15 mouse cellular contexts compared by ENCODE assay signal in the genomic region with DNA sequence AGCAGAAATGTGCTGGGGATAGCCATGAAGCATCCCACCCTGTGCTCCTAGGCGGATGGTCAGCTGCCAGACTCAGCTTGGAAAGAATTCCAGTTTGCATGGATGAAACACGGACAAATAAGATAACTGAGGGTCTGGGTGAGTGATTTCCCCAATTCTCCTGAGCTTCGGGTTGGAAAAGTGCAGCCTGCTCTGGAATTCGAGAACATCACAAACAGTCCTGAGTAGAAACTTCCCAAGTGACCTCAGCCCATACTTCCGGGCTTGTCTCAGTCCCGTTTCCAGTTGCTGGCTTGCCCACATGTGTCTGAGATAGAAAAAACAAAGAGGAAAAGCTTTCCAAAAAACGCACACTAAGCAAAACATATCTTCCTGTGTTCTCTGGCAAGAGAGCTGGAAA. TPM values are rescaled to one million over a fixed set of nuclear protein-coding genes. Genes with fewer than 3 reads are reported as not detected.
DNase-seq lines count a peak whose midpoint lies in the region; ATAC-seq and TF ChIP-seq lines count a peak whose summit lies in the region.
"Had no signal": no experiment of that assay in that cellular context is flagged by ENCODE, and none has a peak within 500 bp of the region (broad histone marks: within the 10 kb centered on the region; RNA-seq: fewer than 3 reads in every experiment).

No protein-coding gene starts in this region.

- no peaks in the 10 kb centered on the region for H3K9me3 ChIP-seq in heart, embryonic 12.5 days (replicated peaks)
- H3K9me3 ChIP-seq in liver, postnatal 0 days (ENCODE audit: low read length): no peaks in the 10 kb centered on the region
- H3K9me3 ChIP-seq: hindbrain, embryonic 15.5 days; limb, embryonic 15.5 days; midbrain, embryonic 12.5 days; neural tube, embryonic 12.5 days had no signal

- H3K4me2 ChIP-seq in heart, embryonic 12.5 days: no peak overlapping the region
- H3K4me2 ChIP-seq in liver, postnatal 0 days (ENCODE audit: low read depth, low read length): peak overlapping the region; percentile 26; the same call in 1 of the 2 replicates
- H3K4me2 ChIP-seq: hindbrain, embryonic 15.5 days; limb, embryonic 15.5 days; midbrain, embryonic 12.5 days; neural tube, embryonic 12.5 days had no signal

- H3K9ac ChIP-seq in liver, adult 2 months (ENCODE audit: low read depth, low read length): no peak overlapping the region
- H3K9ac ChIP-seq in heart, embryonic 12.5 days: no peak overlapping the region
- H3K9ac ChIP-seq in liver, postnatal 0 days (replicated peaks): no peak overlapping the region
- H3K9ac ChIP-seq: hindbrain, embryonic 15.5 days; limb, embryonic 15.5 days; midbrain, embryonic 12.5 days; neural tube, embryonic 12.5 days had no signal

- H3K36me3 ChIP-seq in liver, adult 2 months (ENCODE audit: control insufficient read depth, insufficient read depth, low read length): no peaks in the 10 kb centered on the region
- H3K36me3 ChIP-seq in heart, embryonic 12.5 days: no peaks in the 10 kb centered on the region
- H3K36me3 ChIP-seq in liver, postnatal 0 days (replicated peaks; ENCODE audit: insufficient read depth, low read length): no peaks in the 10 kb centered on the region
- H3K36me3 ChIP-seq: hindbrain, embryonic 15.5 days; limb, embryonic 15.5 days; midbrain, embryonic 12.5 days; neural tube, embryonic 12.5 days had no signal

- no peak for TF ChIP-seq EP300 in liver, postnatal 0 days (IDR thresholded peaks at IDR 0.05; ENCODE audit: low read depth)

- no peaks in the 10 kb centered on the region for H3K27me3 ChIP-seq in liver, adult 2 months (ENCODE audit: control insufficient read depth, insufficient read depth, low read length)
- H3K27me3 ChIP-seq in heart, embryonic 12.5 days (replicated peaks): no peaks in the 10 kb centered on the region
- no peaks in the 10 kb centered on the region for H3K27me3 ChIP-seq in liver, postnatal 0 days (ENCODE audit: insufficient read depth, low read length)
- H3K27me3 ChIP-seq: hindbrain, embryonic 15.5 days; limb, embryonic 15.5 days; midbrain, embryonic 12.5 days; neural tube, embryonic 12.5 days had no signal

- H3K4me1 ChIP-seq in liver, adult 2 months (ENCODE audit: control insufficient read depth, insufficient read depth, low read length): peaks cover 10% of the 10 kb centered on the region; the same call in 1 of the 2 replicates
- peaks cover 37% of the 10 kb centered on the region for H3K4me1 ChIP-seq in brown adipose tissue, adult 24 weeks (ENCODE audit: control insufficient read depth, insufficient read depth, insufficient read length, low read length)
- peaks cover 27% of the 10 kb centered on the region for H3K4me1 ChIP-seq in heart, embryonic 12.5 days (replicated peaks)
- peaks cover 10% of the 10 kb centered on the region for H3K4me1 ChIP-seq in liver, postnatal 0 days (ENCODE audit: insufficient read depth)
- H3K4me1 ChIP-seq: hindbrain, embryonic 15.5 days; neural tube, embryonic 12.5 days had no signal

- no peak for ATAC-seq in heart, embryonic 12.5 days (ENCODE audit: insufficient number of reproducible peaks, low FRiP score)
- peak; percentile 41; the same call in 1 of the 2 replicates for ATAC-seq in liver, postnatal 0 days
- ATAC-seq in inflammation-experienced regulatory T-cells, adult 6 months: no peak

- DNase-seq in liver, adult 2 months (ENCODE audit: extremely low read depth, low read depth, low spot score): peak; percentile 29
- no peak for DNase-seq in liver
- no peak for DNase-seq in liver, postnatal 0 days
- no peak for DNase-seq in frontal cortex, postnatal 14 days (ENCODE audit: low spot score in 2 of 2)
- no peak for DNase-seq in adrenal gland, postnatal 14 days
- DNase-seq: cerebellum, adult 18-20 months; right cerebral cortex, adult 18-20 months had no signal

- H3K27ac ChIP-seq in liver, adult 2 months (replicated peaks; ENCODE audit: insufficient read depth, low read depth, low read length): peak overlapping the region; percentile 48
- H3K27ac ChIP-seq in brown adipose tissue, adult 24 weeks (replicated peaks; ENCODE audit: low read depth, low read length): peak overlapping the region; percentile 94
- H3K27ac ChIP-seq in heart, embryonic 12.5 days (ENCODE audit: poor library complexity, severe bottlenecking): 0 out of 2 replicates have a peak overlapping the region, but pooled peaks have one; percentile 35
- H3K27ac ChIP-seq in liver, postnatal 0 days (ENCODE audit: low read depth): peak overlapping the region; percentile 39; the same call in 1 of the 2 replicates
- H3K27ac ChIP-seq: hindbrain, embryonic 15.5 days; left cerebral cortex, adult 2 months; limb, embryonic 15.5 days; midbrain, embryonic 12.5 days; neural tube, embryonic 12.5 days had no signal

- H3K79me2 ChIP-seq in liver, adult 2 months (ENCODE audit: control insufficient read depth, insufficient read depth, low read length): no peaks in the 10 kb centered on the region

- 63% methylated on average over 7 of the region's 7 CpGs for WGBS in liver, adult 2 months
- 51% methylated on average over 7 of the region's 7 CpGs for WGBS in heart, embryonic 12.5 days
- WGBS in liver, postnatal 0 days (ENCODE audit: insufficient replicate concordance): 43% methylated on average over 7 of the region's 7 CpGs

- TF ChIP-seq POLR2A in liver, adult 2 months (IDR thresholded peaks at IDR 0.05; ENCODE audit: extremely low read depth, insufficient read depth, low read length): no peak

- no peak overlapping the region for H3K4me3 ChIP-seq in liver, adult 2 months (ENCODE audit: insufficient read depth, low read depth, low read length)
- peak overlapping the region; percentile 12; the same call in 1 of the 2 replicates for H3K4me3 ChIP-seq in brown adipose tissue, adult 24 weeks (ENCODE audit: insufficient read depth, low read depth, low read length)
- H3K4me3 ChIP-seq in heart, embryonic 12.5 days: no peak overlapping the region
- H3K4me3 ChIP-seq in liver, postnatal 0 days (ENCODE audit: low read depth, low read length): no peak overlapping the region
- H3K4me3 ChIP-seq: hindbrain, embryonic 15.5 days; left cerebral cortex, adult 2 months; limb, embryonic 15.5 days; midbrain, embryonic 12.5 days; neural tube, embryonic 12.5 days had no signal

- TF ChIP-seq CTCF in liver, adult 2 months (IDR thresholded peaks at IDR 0.05; ENCODE audit: low read depth, low read length): no peak
- no peak for TF ChIP-seq CTCF in liver, postnatal 0 days (IDR thresholded peaks at IDR 0.05; ENCODE audit: low read depth)

RNA-seq across cellular contexts. Expression of a gene that starts 35.6 kb away (rescaled TPM):
- 69.7 and 96.6 TPM in 2 replicates for total RNA-seq in liver, adult 2 months (2014; rRNA removed)
- 336 and 387 TPM in 2 replicates for polyA plus RNA-seq in liver, adult 2 months (2012; rRNA removed)
- 85.5 and 137 TPM in 2 replicates for polyA plus RNA-seq in brown adipose tissue, adult 24 weeks (2012; ENCODE audit: insufficient read depth, insufficient read length, missing spikeins)
- polyA plus RNA-seq in heart, embryonic 12.5 days (2016; fragmentation: Nextera tagmentation; extraction: Ambion mirVana): 38.3 and 39.9 TPM in 2 replicates
- 89.6 and 97.3 TPM in 2 replicates for polyA plus RNA-seq in liver, postnatal 0 days (2015; fragmentation: Nextera tagmentation; extraction: Ambion mirVana)
- under 1 TPM in 2 of 3 experiments, not detected in 1; 0.32 to 0.83 TPM for polyA plus RNA-seq in inflammation-experienced regulatory T-cells, adult 6 months (2017; shearing (Covaris generic))
- 819 and 844 TPM in 2 replicates for total RNA-seq in adrenal gland, postnatal 14 days (2021)

Comparison
In these comparisons a context has a peak if more than half of its experiments do, and no peak if none do; other contexts are left out.
1. H3K27ac ChIP-seq: peak in every context shown above with its lines; median percentile 94 in brown adipose tissue, adult 24 weeks; 48 in liver, adult 2 months; 39 in liver, postnatal 0 days; 35 in heart, embryonic 12.5 days.
2. RNA of a gene that starts 35.6 kb away (polyA plus RNA-seq): 336 to 387 TPM in liver, adult 2 months, 89.6 to 97.3 TPM in liver, postnatal 0 days, 85.5 to 137 TPM in brown adipose tissue, adult 24 weeks and 38.3 to 39.9 TPM in heart, embryonic 12.5 days; 0.32 to 0.83 TPM in inflammation-experienced regulatory T-cells, adult 6 months; every median in the first group is over 10 times any median in the second.